Mouse (Mus musculus) hindbrain, postnatal 0 days (tissue): Measurements from ENCODE around the gene Kcnj11. TPM values are rescaled to one million over a fixed set of nuclear protein-coding genes. Genes with fewer than 3 reads are reported as not detected.

Experiments
- ATAC-seq: fragments of 200-750 bp; cut with Nextera tagmentation; 2 replicates; pipeline ENCODE4 v1.8.0; 2017; ENCODE audit warnings: mild to moderate bottlenecking, moderate TSS enrichment, moderate library complexity
- DNase-seq: peaks from one replicate; pipeline ENCODE4 v3.0.0-alpha.2; 2015; ENCODE audit warnings: low spot score
- H3K27ac ChIP-seq: fragments of 300-500 bp; sonication (generic); 2 replicates; pipeline ENCODE4 v1.5.1; 2014; ENCODE audit warnings: mild to moderate bottlenecking
- H3K27me3 ChIP-seq: fragments of 300-500 bp; sonication (generic); 2 replicates; pipeline ENCODE4 v1.6.1; 2014; ENCODE audit warnings: low read length, mixed read lengths; ENCODE audit not compliant: insufficient read depth
- H3K36me3 ChIP-seq: fragments of 300-500 bp; sonication (generic); 2 replicates; pipeline ENCODE4 v1.6.1; 2014; ENCODE audit warnings: low read length, mixed read lengths; ENCODE audit not compliant: insufficient read depth
- H3K4me1 ChIP-seq: fragments of 300-500 bp; sonication (generic); 2 replicates; pipeline ENCODE4 v1.6.1; 2014; ENCODE audit warnings: antibody characterized with exemption, low read length, mixed read lengths; ENCODE audit not compliant: insufficient read depth
- H3K4me2 ChIP-seq: fragments of 300-500 bp; sonication (generic); 2 replicates; pipeline ENCODE4 v1.6.1; 2014; ENCODE audit warnings: low read depth, mild to moderate bottlenecking, low read length, moderate library complexity, mixed read lengths
- H3K4me3 ChIP-seq: fragments of 300-500 bp; sonication (generic); 2 replicates; pipeline ENCODE4 v1.5.1; 2014; ENCODE audit warnings: low read length
- H3K9ac ChIP-seq: fragments of 300-500 bp; sonication (generic); replicated peaks from 2 replicates; pipeline ENCODE4 v1.6.1; 2014; ENCODE audit warnings: mild to moderate bottlenecking, low read length, moderate library complexity, mixed read lengths
- H3K9me3 ChIP-seq: fragments of 300-500 bp; sonication (generic); 2 replicates; pipeline ENCODE4 v1.6.1; 2016; ENCODE audit warnings: low read length, mixed read lengths
- CTCF ChIP-seq: IDR thresholded peaks from 2 replicates; pipeline ENCODE4 v1.5.1; 2016; ENCODE audit warnings: antibody characterized with exemption, control low read depth, low read depth
- WGBS: fragments of 180-500 bp; shearing (Covaris S2); extraction: QIAGEN DNeasy Blood & Tissue Kit; methylation state at CpG from one replicate; pipeline ENCODE4 v1.1.7; 2014; 5-methylcytosine and 5-hydroxymethylcytosine counted together
- polyA plus RNA-seq: library from polyadenylated mRNA; unstranded; fragments of >200 nt; fragmentation: Nextera tagmentation; extraction: Ambion mirVana; gene quantifications from 2 replicates; pipeline ENCODE4 v1.2.1, GENCODE M21; 2015
- total RNA-seq: library from RNA; depleted of rRNA; stranded (reverse); fragments of >200 nt; gene quantifications from 2 replicates; pipeline ENCODE4 v1.2.3, GENCODE M21; 2014

Kcnj11 gene
- total and polyA plus RNA-seq, 2 experiments from 2014 or later = 3.0 to 18.7 TPM

GRCm38 (mm10) chr7:46132229-46132628, 31.7 kb upstream of the Kcnj11 start:
- ATAC-seq = no peak
- TF ChIP-seq CTCF = no peak
- H3K4me2 ChIP-seq = no peak overlapping the region
- H3K36me3 ChIP-seq = no peaks in the 10 kb centered on the region
- H3K4me1 ChIP-seq = no peaks in the 10 kb centered on the region
- no peak overlapping the region for H3K4me3 ChIP-seq
- H3K9ac ChIP-seq = no peak overlapping the region
- no peak overlapping the region for H3K27ac ChIP-seq
- no peaks in the 10 kb centered on the region for H3K9me3 ChIP-seq
- DNase-seq = no peak
- H3K27me3 ChIP-seq = no peaks in the 10 kb centered on the region
- 86% methylated on average over 12 of the region's 12 CpGs for WGBS

GRCm38 (mm10) chr7:46131806-46132205, 31.2 kb upstream of the Kcnj11 start:
- Histone ChIP-seq H3K9ac (no peak overlapping the region), H3K9me3 (no peaks in the 10 kb centered on the region), H3K4me2 (no peak overlapping the region), H3K27me3 (no peaks in the 10 kb centered on the region), H3K4me3 (no peak overlapping the region), H3K4me1 (no peaks in the 10 kb centered on the region), H3K27ac (no peak overlapping the region), H3K36me3 (no peaks in the 10 kb centered on the region)
- DNase-seq (no peak), ATAC-seq (no peak)
- TF ChIP-seq CTCF = no peak
- WGBS = 58% methylated on average over 8 of the region's 8 CpGs

- no peak overlapping the region for H3K27ac ChIP-seq
- no peak overlapping the region for H3K4me2 ChIP-seq
- H3K27me3 ChIP-seq = no peaks in the 10 kb centered on the region
- no peak for TF ChIP-seq CTCF
- no peak overlapping the region for H3K9ac ChIP-seq
- WGBS = 17% methylated on average over 3 of the region's 3 CpGs
- H3K4me1 ChIP-seq = no peaks in the 10 kb centered on the region
- no peaks in the 10 kb centered on the region for H3K36me3 ChIP-seq
- ATAC-seq = no peak
- no peak overlapping the region for H3K4me3 ChIP-seq
- H3K9me3 ChIP-seq = no peaks in the 10 kb centered on the region
- no peak for DNase-seq
Measured at GRCm38 (mm10) chr7:46131266-46131665, 30.7 kb upstream of the Kcnj11 start.

GRCm38 (mm10) chr7:46130723-46131122, 30.2 kb upstream of the Kcnj11 start:
- no peak for TF ChIP-seq CTCF
- H3K27ac ChIP-seq = no peak overlapping the region
- H3K4me1 ChIP-seq = no peaks in the 10 kb centered on the region
- no peak overlapping the region for H3K4me2 ChIP-seq
- no peak for ATAC-seq
- no peaks in the 10 kb centered on the region for H3K27me3 ChIP-seq
- H3K4me3 ChIP-seq = no peak overlapping the region
- no peaks in the 10 kb centered on the region for H3K9me3 ChIP-seq
- H3K36me3 ChIP-seq = no peaks in the 10 kb centered on the region
- H3K9ac ChIP-seq = no peak overlapping the region
- WGBS = 72% methylated on average over 7 of the region's 7 CpGs
- DNase-seq = no peak

- Histone ChIP-seq H3K36me3 (no peaks in the 10 kb centered on the region), H3K27ac (no peak overlapping the region), H3K9ac (no peak overlapping the region), H3K9me3 (no peaks in the 10 kb centered on the region), H3K4me1 (no peaks in the 10 kb centered on the region), H3K4me2 (no peak overlapping the region), H3K27me3 (no peaks in the 10 kb centered on the region), H3K4me3 (no peak overlapping the region)
- no peak for DNase-seq
- no peak for TF ChIP-seq CTCF
- peak; percentile 53 for ATAC-seq
- WGBS = 40% methylated on average over 7 of the region's 7 CpGs
Measured at GRCm38 (mm10) chr7:46129463-46130179, 29.1 kb upstream of the Kcnj11 start.

GRCm38 (mm10) chr7:46128196-46128595, 27.6 kb upstream of the Kcnj11 start:
- Histone ChIP-seq H3K27me3 (no peaks in the 10 kb centered on the region), H3K4me3 (no peak overlapping the region), H3K4me2 (no peak overlapping the region), H3K4me1 (no peaks in the 10 kb centered on the region), H3K9ac (no peak overlapping the region), H3K27ac (no peak overlapping the region), H3K36me3 (no peaks in the 10 kb centered on the region), H3K9me3 (no peaks in the 10 kb centered on the region)
- no peak for TF ChIP-seq CTCF
- DNase-seq = peak; percentile 58
- 18% methylated on average over 7 of the region's 7 CpGs for WGBS
- peak; percentile 41 for ATAC-seq

GRCm38 (mm10) chr7:46125340-46125739, 24.8 kb upstream of the Kcnj11 start:
- ATAC-seq (no peak), DNase-seq (no peak)
- TF ChIP-seq CTCF = no peak
- 67% methylated on average over 11 of the region's 11 CpGs for WGBS
- Histone ChIP-seq H3K9me3 (no peaks in the 10 kb centered on the region; the same call in 1 of the 2 replicates), H3K27me3 (no peaks in the 10 kb centered on the region), H3K27ac (no peak overlapping the region), H3K36me3 (no peaks in the 10 kb centered on the region), H3K9ac (no peak overlapping the region), H3K4me3 (no peak overlapping the region), H3K4me2 (no peak overlapping the region), H3K4me1 (no peaks in the 10 kb centered on the region)
